Mouse (Mus musculus) monocyte, adult 2 months (primary cell): ENCODE measurements around the gene Bdkrb2.

ENCODE experiments used
- DNase-seq, 2 experiments: peaks; one replicate each; pipeline ENCODE4 v3.0.0; 2022; ENCODE audit warnings: low spot score in 2 of 2, low read depth in 1 of 2

Bdkrb2 gene

GRCm38 (mm10) chr12:105590786-105591185 is 27.8 kb downstream of the Bdkrb2 start:
- no peak for DNase-seq

GRCm38 (mm10) chr12:105592361-105592761 is 29.3 kb downstream of the Bdkrb2 start:
- no peak for DNase-seq

- DNase-seq = no peak
These were observed 30.4 kb downstream of the Bdkrb2 start for GRCm38 (mm10) chr12:105593471-105593870.

- DNase-seq = no peak
These were observed 34.1 kb downstream of the Bdkrb2 start for GRCm38 (mm10) chr12:105597135-105597534.

- no peak for DNase-seq
These were observed 35.5 kb downstream of the Bdkrb2 start for GRCm38 (mm10) chr12:105598503-105598902.

- no peak for DNase-seq
These were observed 36.1 kb downstream of the Bdkrb2 start for GRCm38 (mm10) chr12:105599098-105599497.

GRCm38 (mm10) chr12:105601586-105601985 is 38.6 kb downstream of the Bdkrb2 start:
- no peak for DNase-seq

GRCm38 (mm10) chr12:105602581-105603210 is 39.7 kb downstream of the Bdkrb2 start, which contains the start of gene Bdkrb1:
Gene Bdkrb1, plus strand, starts transcription at chr12:105603085.
- DNase-seq = no peak

GRCm38 (mm10) chr12:105603904-105604303 is 40.9 kb downstream of the Bdkrb2 start:
- DNase-seq = no peak

GRCm38 (mm10) chr12:105605212-105605611 is 42.2 kb downstream of the Bdkrb2 start:
- no peak for DNase-seq

GRCm38 (mm10) chr12:105606881-105607280 is 43.9 kb downstream of the Bdkrb2 start:
- no peak for DNase-seq

- no peak for DNase-seq
These were observed 48.0 kb downstream of the Bdkrb2 start for GRCm38 (mm10) chr12:105611045-105611444.

GRCm38 (mm10) chr12:105611748-105612147 is 48.7 kb downstream of the Bdkrb2 start:
- DNase-seq = no peak

- DNase-seq = no peak
These were observed 50.5 kb downstream of the Bdkrb2 start for GRCm38 (mm10) chr12:105613559-105613958.

GRCm38 (mm10) chr12:105622048-105622447 is 59.0 kb downstream of the Bdkrb2 start:
- DNase-seq = peak in 1 of 2 experiments; percentile 12

GRCm38 (mm10) chr12:105622981-105623539 is 60.0 kb downstream of the Bdkrb2 start:
- DNase-seq = no peak

GRCm38 (mm10) chr12:105625798-105626197 is 62.8 kb downstream of the Bdkrb2 start:
- DNase-seq = no peak

- DNase-seq = no peak
These were observed 71.5 kb downstream of the Bdkrb2 start for GRCm38 (mm10) chr12:105634374-105635067.

GRCm38 (mm10) chr12:105636551-105636950 is 73.5 kb downstream of the Bdkrb2 start:
- DNase-seq = no peak

- DNase-seq = no peak
These were observed 74.5 kb downstream of the Bdkrb2 start for GRCm38 (mm10) chr12:105637554-105637953.

- DNase-seq = no peak
These were observed 79.8 kb downstream of the Bdkrb2 start for GRCm38 (mm10) chr12:105642770-105643321.
